Mouse (Mus musculus): ENCODE measurements at regions not wholly inside any gene's neighbourhood (a gene's known extent, or its start where the extent isn't known, plus 50 kb on each side); places are given as distances from the start of the nearest gene placed in this dataset.
A peak's percentile ranks its signal among the peaks of the same experiment; 100 is the strongest.

- H3K36me3 ChIP-seq (ENCODE audit: insufficient read depth, low read length), result no peaks in the 10 kb centered on the region
These were observed 334.4 kb upstream of the Smim15 start for GRCm38 (mm10) chr13:107709828-107710227.

GRCm38 (mm10) chr13:107703736-107704135 is 340.5 kb upstream of the Smim15 start:
- ATAC-seq (ENCODE audit: low FRiP score), result no peak
- Histone ChIP-seq H3K4me2 (ENCODE audit: low read depth, low read length, poor library complexity, severe bottlenecking) (no peak overlapping the region), H3K4me3 (ENCODE audit: low read depth, low read length) (no peak overlapping the region), H3K27me3 (ENCODE audit: insufficient read depth, low read length) (no peaks in the 10 kb centered on the region), H3K9ac (replicated peaks; ENCODE audit: low read length, poor library complexity, severe bottlenecking) (no peak overlapping the region), H3K4me1 (ENCODE audit: insufficient read depth, low read length) (peaks cover 6% of the 10 kb centered on the region), H3K27ac (ENCODE audit: low read depth, low read length) (no peak overlapping the region), H3K36me3 (ENCODE audit: insufficient read depth, low read length) (no peaks in the 10 kb centered on the region), H3K9me3 (ENCODE audit: low read length) (no peaks in the 10 kb centered on the region)
- DNase-seq (ENCODE audit: low spot score), result no peak
- no peak for TF ChIP-seq CTCF (IDR thresholded peaks at IDR 0.05)
- 50% methylated on average over 7 of the region's 7 CpGs for WGBS

More at GRCm38 (mm10) chr13:107709828-107710227, 334.4 kb upstream of the Smim15 start:
- H3K4me1 ChIP-seq (ENCODE audit: insufficient read depth, low read length), result no peaks in the 10 kb centered on the region
- DNase-seq (ENCODE audit: low spot score), result no peak
- no peak for TF ChIP-seq CTCF (IDR thresholded peaks at IDR 0.05)
- H3K4me2 ChIP-seq (ENCODE audit: low read depth, low read length, poor library complexity, severe bottlenecking), result no peak overlapping the region
- no peak overlapping the region for H3K9ac ChIP-seq (replicated peaks; ENCODE audit: low read length, poor library complexity, severe bottlenecking)
- no peak overlapping the region for H3K4me3 ChIP-seq (ENCODE audit: low read depth, low read length)
- ATAC-seq (ENCODE audit: low FRiP score), result no peak
- no peak overlapping the region for H3K27ac ChIP-seq (ENCODE audit: low read depth, low read length)
- no peaks in the 10 kb centered on the region for H3K27me3 ChIP-seq (ENCODE audit: insufficient read depth, low read length)
- no peaks in the 10 kb centered on the region for H3K9me3 ChIP-seq (ENCODE audit: low read length)
- 63% methylated on average over 2 of the region's 2 CpGs for WGBS

- no peak overlapping the region for H3K27ac ChIP-seq (ENCODE audit: low read depth, low read length)
- 37% methylated on average over 10 of the region's 10 CpGs for WGBS
These were observed 343.7 kb upstream of the Smim15 start for GRCm38 (mm10) chr13:107700268-107701139.

GRCm38 (mm10) chr13:107699251-107699650 is 345.0 kb upstream of the Smim15 start:
- peaks cover 6% of the 10 kb centered on the region for H3K4me1 ChIP-seq (ENCODE audit: insufficient read depth, low read length)
- H3K4me3 ChIP-seq (ENCODE audit: low read depth, low read length), result no peak overlapping the region
- no peaks in the 10 kb centered on the region for H3K9me3 ChIP-seq (ENCODE audit: low read length)
- no peak for TF ChIP-seq CTCF (IDR thresholded peaks at IDR 0.05)
- no peak for ATAC-seq (ENCODE audit: low FRiP score)
- no peaks in the 10 kb centered on the region for H3K36me3 ChIP-seq (ENCODE audit: insufficient read depth, low read length)
- WGBS, result 83% methylated on average over 5 of the region's 5 CpGs
- H3K9ac ChIP-seq (replicated peaks; ENCODE audit: low read length, poor library complexity, severe bottlenecking), result no peak overlapping the region
- H3K27me3 ChIP-seq (ENCODE audit: insufficient read depth, low read length), result no peaks in the 10 kb centered on the region
- DNase-seq (ENCODE audit: low spot score), result no peak
- H3K27ac ChIP-seq (ENCODE audit: low read depth, low read length), result no peak overlapping the region
- no peak overlapping the region for H3K4me2 ChIP-seq (ENCODE audit: low read depth, low read length, poor library complexity, severe bottlenecking)

More at GRCm38 (mm10) chr13:107700268-107701139, 343.7 kb upstream of the Smim15 start:
- peaks cover 6% of the 10 kb centered on the region for H3K4me1 ChIP-seq (ENCODE audit: insufficient read depth, low read length)
- no peak overlapping the region for H3K9ac ChIP-seq (replicated peaks; ENCODE audit: low read length, poor library complexity, severe bottlenecking)
- no peak overlapping the region for H3K4me3 ChIP-seq (ENCODE audit: low read depth, low read length)
- H3K4me2 ChIP-seq (ENCODE audit: low read depth, low read length, poor library complexity, severe bottlenecking), result no peak overlapping the region
- H3K36me3 ChIP-seq (ENCODE audit: insufficient read depth, low read length), result no peaks in the 10 kb centered on the region
- ATAC-seq (ENCODE audit: low FRiP score) (peak; percentile 89), DNase-seq (ENCODE audit: low spot score) (peak; percentile 91)
- no peaks in the 10 kb centered on the region for H3K9me3 ChIP-seq (ENCODE audit: low read length)
- H3K27me3 ChIP-seq (ENCODE audit: insufficient read depth, low read length), result no peaks in the 10 kb centered on the region
- TF ChIP-seq CTCF (IDR thresholded peaks at IDR 0.05), result no peak

GRCm38 (mm10) chr13:107698345-107698744 is 345.9 kb upstream of the Smim15 start:
- Histone ChIP-seq H3K36me3 (ENCODE audit: insufficient read depth, low read length) (no peaks in the 10 kb centered on the region), H3K4me2 (ENCODE audit: low read depth, low read length, poor library complexity, severe bottlenecking) (no peak overlapping the region), H3K27me3 (ENCODE audit: insufficient read depth, low read length) (no peaks in the 10 kb centered on the region), H3K4me3 (ENCODE audit: low read depth, low read length) (no peak overlapping the region), H3K9ac (replicated peaks; ENCODE audit: low read length, poor library complexity, severe bottlenecking) (no peak overlapping the region), H3K27ac (ENCODE audit: low read depth, low read length) (no peak overlapping the region), H3K4me1 (ENCODE audit: insufficient read depth, low read length) (peaks cover 6% of the 10 kb centered on the region), H3K9me3 (ENCODE audit: low read length) (no peaks in the 10 kb centered on the region)
- ATAC-seq (ENCODE audit: low FRiP score), result no peak
- DNase-seq (ENCODE audit: low spot score), result no peak
- TF ChIP-seq CTCF (IDR thresholded peaks at IDR 0.05), result no peak
- 96% methylated on average over 7 of the region's 7 CpGs for WGBS

GRCm38 (mm10) chr13:107692123-107692830 is 352.0 kb upstream of the Smim15 start:
- Histone ChIP-seq H3K9ac (replicated peaks; ENCODE audit: low read length, poor library complexity, severe bottlenecking) (no peak overlapping the region), H3K27ac (ENCODE audit: low read depth, low read length) (no peak overlapping the region), H3K4me2 (ENCODE audit: low read depth, low read length, poor library complexity, severe bottlenecking) (no peak overlapping the region), H3K4me1 (ENCODE audit: insufficient read depth, low read length) (0 out of 2 replicates have a peak, but pooled peaks cover 4% of the 10 kb centered on the region), H3K4me3 (ENCODE audit: low read depth, low read length) (no peak overlapping the region), H3K36me3 (ENCODE audit: insufficient read depth, low read length) (no peaks in the 10 kb centered on the region), H3K9me3 (ENCODE audit: low read length) (no peaks in the 10 kb centered on the region), H3K27me3 (ENCODE audit: insufficient read depth, low read length) (no peaks in the 10 kb centered on the region)
- ATAC-seq (ENCODE audit: low FRiP score) (no peak), DNase-seq (ENCODE audit: low spot score) (no peak)
- no peak for TF ChIP-seq CTCF (IDR thresholded peaks at IDR 0.05)
- WGBS, result 88% methylated on average over 5 of the region's 5 CpGs

Measured in midbrain, postnatal 0 days (tissue).